Mouse (Mus musculus) heart, adult 18-20 months (tissue): ENCODE results near the gene Vps4b. TPM values are rescaled to one million over a fixed set of nuclear protein-coding genes. Genes with fewer than 3 reads are reported as not detected.
"Not testable (repeated sequence)": the region's sequence is repeated elsewhere in the genome, so short reads cannot be mapped to it uniquely, and the experiment has no call there.

Experiments used
- DNase-seq, 2 experiments: peaks; one replicate each; pipeline ENCODE4 v3.0.0; 2021 to 2022; ENCODE audit warnings: mixed read lengths in 1 of 2
- total RNA-seq, 2 experiments: library from RNA; stranded (reverse); gene quantifications; 2 replicates each; pipeline ENCODE4 v1.2.3; 2021

Gene Vps4b
- total RNA-seq, 2 experiments from 2014 or later, result 30.4 to 32.3 TPM

- DNase-seq, result peak in 1 of 2 experiments; percentile 36
These were observed 44.5 kb downstream of the Vps4b start for GRCm38 (mm10) chr1:106752013-106752412.

- peak in 1 of 2 experiments; percentile 11 for DNase-seq
These were observed 45.9 kb downstream of the Vps4b start for GRCm38 (mm10) chr1:106750656-106751055.

- no peak for DNase-seq
These were observed 47.8 kb downstream of the Vps4b start for GRCm38 (mm10) chr1:106748555-106749315.

- DNase-seq, result no peak
These were observed 53.5 kb downstream of the Vps4b start for GRCm38 (mm10) chr1:106742980-106743379.

GRCm38 (mm10) chr1:106740735-106741134 is 55.8 kb downstream of the Vps4b start:
- DNase-seq, result no peak

- DNase-seq, result no peak
These were observed 56.7 kb downstream of the Vps4b start for GRCm38 (mm10) chr1:106739810-106740209.

- DNase-seq, result no peak
These were observed 58.4 kb downstream of the Vps4b start for GRCm38 (mm10) chr1:106738092-106738491.

- DNase-seq, result no peak
These were observed 60.3 kb downstream of the Vps4b start for GRCm38 (mm10) chr1:106736211-106736610.

GRCm38 (mm10) chr1:106735586-106735985 is 60.9 kb downstream of the Vps4b start:
- peak in 1 of 2 experiments; percentile 56 for DNase-seq

GRCm38 (mm10) chr1:106722061-106722460 is 74.5 kb downstream of the Vps4b start:
- no peak for DNase-seq

- DNase-seq, result not testable (repeated sequence)
These were observed 78.8 kb downstream of the Vps4b start for GRCm38 (mm10) chr1:106717736-106718135.

GRCm38 (mm10) chr1:106717071-106717601 is 79.4 kb downstream of the Vps4b start:
- DNase-seq, result peak; percentile 74 to 91

GRCm38 (mm10) chr1:106716141-106716540 is 80.4 kb downstream of the Vps4b start:
- DNase-seq, result no peak

GRCm38 (mm10) chr1:106715111-106716083 is 81.1 kb downstream of the Vps4b start:
- no peak for DNase-seq

- DNase-seq, result no peak
These were observed 82.0 kb downstream of the Vps4b start for GRCm38 (mm10) chr1:106714530-106714981.

Other genes starting within 250 kb of the Vps4b start
- 1 to 10 TPM; 5.5 to 6.1 TPM for gene Bcl2, start 82.5 kb downstream of the Vps4b start, total RNA-seq
- gene Kdsr, start 37.0 kb downstream of the Vps4b start, total RNA-seq, result 1 to 10 TPM; 5.0 to 6.7 TPM
- not detected for gene Serpinb5, start 64.4 kb upstream of the Vps4b start, total RNA-seq
- gene Serpinb12, start 137.7 kb upstream of the Vps4b start, total RNA-seq, result not detected
- not detected for gene Serpinb13, start 184.3 kb upstream of the Vps4b start, total RNA-seq